Mouse (Mus musculus) heart, embryonic 16.5 days (tissue): ENCODE measurements around the gene Trim2. TPM values are rescaled to one million over a fixed set of nuclear protein-coding genes. Genes with fewer than 3 reads are reported as not detected.

Experiments used
- ATAC-seq: fragments of 200-750 bp; cut with Nextera tagmentation; replicated peaks from 2 replicates; pipeline ENCODE4 v1.8.0; 2017; ENCODE audit warnings: moderate number of reproducible peaks; ENCODE audit not compliant: insufficient read depth, low FRiP score; ENCODE audit errors: extremely low read depth
- H3K27ac ChIP-seq: fragments of 300-500 bp; sonication (generic); 2 replicates; pipeline ENCODE4 v1.5.1; 2014; ENCODE audit warnings: mild to moderate bottlenecking, low read length, control low read depth, moderate library complexity
- H3K27me3 ChIP-seq: fragments of 300-500 bp; sonication (generic); 2 replicates; pipeline ENCODE4 v1.6.1; 2014; ENCODE audit warnings: low read length, mixed read lengths; ENCODE audit not compliant: control insufficient read depth, insufficient read depth
- H3K36me3 ChIP-seq: fragments of 300-500 bp; sonication (generic); 2 replicates; pipeline ENCODE4 v1.6.1; 2014; ENCODE audit not compliant: control insufficient read depth, insufficient read depth
- H3K4me1 ChIP-seq: fragments of 300-500 bp; sonication (generic); 2 replicates; pipeline ENCODE4 v1.6.1; 2014; ENCODE audit warnings: low read length, mixed read lengths; ENCODE audit not compliant: control insufficient read depth, insufficient read depth
- H3K4me2 ChIP-seq: fragments of 300-500 bp; sonication (generic); 2 replicates; pipeline ENCODE4 v1.6.1; 2014; ENCODE audit warnings: low read depth, mild to moderate bottlenecking, control low read depth, low read length
- H3K4me3 ChIP-seq: fragments of 300-500 bp; sonication (generic); 2 replicates; pipeline ENCODE4 v1.5.1; 2014; ENCODE audit warnings: mild to moderate bottlenecking, control low read depth, low read length
- H3K9ac ChIP-seq: fragments of 300-500 bp; sonication (generic); 2 replicates; pipeline ENCODE4 v1.6.1; 2014; ENCODE audit warnings: low read length, control low read depth
- H3K9me3 ChIP-seq: fragments of 300-500 bp; sonication (generic); replicated peaks from 2 replicates; pipeline ENCODE4 v1.6.1; 2016; ENCODE audit warnings: low read length; ENCODE audit not compliant: control insufficient read depth
- WGBS: fragments of 180-500 bp; shearing (Covaris S2); extraction: QIAGEN DNeasy Blood & Tissue Kit; methylation state at CpG from one replicate; pipeline ENCODE4 v1.1.7; 2014; 5-methylcytosine and 5-hydroxymethylcytosine counted together
- polyA plus RNA-seq: library from polyadenylated mRNA; unstranded; fragments of >200 nt; fragmentation: Nextera tagmentation; extraction: Ambion mirVana; gene quantifications from 2 replicates; pipeline ENCODE4 v1.2.1, GENCODE M21; 2015

Gene Trim2
- polyA plus RNA-seq, 1 experiment from 2014 or later, result 8.7 TPM

DNA sequence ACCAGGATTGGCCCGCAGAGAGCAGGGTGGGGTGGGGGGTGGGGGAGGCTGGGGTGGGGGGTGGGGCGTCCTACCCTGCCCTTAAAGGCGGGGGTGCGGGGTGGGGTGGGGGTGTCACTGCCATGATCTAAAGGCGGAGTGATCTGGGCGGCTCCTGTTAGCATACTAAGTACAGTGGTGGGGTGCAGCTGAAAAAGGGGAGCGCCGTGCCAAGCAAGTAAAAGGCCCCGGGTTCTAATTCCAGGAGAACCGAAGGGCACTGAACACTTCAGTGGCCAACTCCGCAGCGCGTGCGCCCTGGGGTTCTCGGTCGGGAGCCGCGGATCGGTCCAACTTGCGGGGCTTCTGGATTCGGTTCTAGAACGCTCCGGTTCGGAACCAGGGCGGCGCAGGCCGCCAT, 151.5 kb downstream of the Trim2 start:
- no peaks in the 10 kb centered on the region for H3K27me3 ChIP-seq
- no peaks in the 10 kb centered on the region for H3K9me3 ChIP-seq
- peak overlapping the region; percentile 74 for H3K4me3 ChIP-seq
- H3K27ac ChIP-seq, result peak overlapping the region; percentile 61
- peak overlapping the region; percentile 100 for H3K4me2 ChIP-seq
- H3K4me1 ChIP-seq, result peaks cover 3% of the 10 kb centered on the region; the same call in 1 of the 2 replicates
- H3K9ac ChIP-seq, result peak overlapping the region; percentile 87
- 0% methylated on average over 27 of the region's 27 CpGs for WGBS
- H3K36me3 ChIP-seq, result no peaks in the 10 kb centered on the region; the same call in 1 of the 2 replicates
- peak; percentile 7; the same call in 1 of the 2 replicates for ATAC-seq

DNA sequence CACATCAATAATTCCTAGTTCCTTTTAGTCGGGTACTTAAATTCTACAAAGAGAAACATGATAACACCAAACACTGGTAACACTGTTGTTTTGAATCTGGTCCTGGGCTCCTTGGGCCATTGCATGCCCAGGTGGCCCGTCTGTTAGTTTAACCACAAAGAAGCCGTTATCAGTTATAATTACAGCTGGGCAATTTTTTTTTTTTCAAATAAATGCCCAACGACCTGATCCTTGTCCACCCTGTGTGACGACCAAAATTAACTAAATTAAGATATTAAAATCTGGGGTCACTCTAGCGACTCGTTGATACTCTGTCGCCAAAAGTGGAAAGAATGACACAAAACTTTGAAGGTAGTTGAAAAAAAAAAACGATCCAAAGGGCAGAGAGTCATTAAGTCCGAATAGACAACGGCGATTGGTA, 151.9 kb downstream of the Trim2 start:
- H3K27me3 ChIP-seq, result no peaks in the 10 kb centered on the region
- no peak overlapping the region for H3K9ac ChIP-seq
- H3K9me3 ChIP-seq, result no peaks in the 10 kb centered on the region
- 21% methylated on average over 12 of the region's 12 CpGs for WGBS
- H3K4me1 ChIP-seq, result peaks cover 3% of the 10 kb centered on the region; the same call in 1 of the 2 replicates
- H3K4me2 ChIP-seq, result peak overlapping the region; percentile 100
- H3K27ac ChIP-seq, result no peak overlapping the region
- no peak for ATAC-seq
- no peaks in the 10 kb centered on the region for H3K36me3 ChIP-seq
- peak overlapping the region; percentile 74 for H3K4me3 ChIP-seq

DNA sequence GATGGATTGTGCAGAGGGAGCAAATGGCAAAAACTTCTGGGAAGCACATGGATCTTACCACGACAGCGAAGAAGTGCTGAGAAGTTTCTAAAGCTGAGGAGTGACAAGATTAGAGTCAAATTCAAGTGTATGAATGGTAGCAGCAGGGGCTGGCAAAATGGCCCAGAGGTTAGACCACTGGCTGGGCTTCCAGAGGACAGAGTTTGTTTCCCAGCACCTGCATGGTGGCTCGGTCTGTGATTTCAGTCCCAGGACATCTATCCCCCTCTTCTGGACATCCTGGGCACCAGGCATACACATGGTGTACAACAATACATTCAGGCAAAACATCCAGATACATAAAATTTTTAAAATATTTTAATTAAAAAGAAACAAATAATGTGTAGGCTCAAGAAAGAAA, 156.8 kb downstream of the Trim2 start:
- Histone ChIP-seq H3K27me3 (no peaks in the 10 kb centered on the region), H3K4me1 (no peaks in the 10 kb centered on the region), H3K9ac (no peak overlapping the region), H3K4me2 (no peak overlapping the region), H3K27ac (no peak overlapping the region), H3K9me3 (no peaks in the 10 kb centered on the region), H3K4me3 (no peak overlapping the region), H3K36me3 (no peaks in the 10 kb centered on the region)
- ATAC-seq, result no peak
- 100% methylated on average over 3 of the region's 3 CpGs for WGBS

DNA sequence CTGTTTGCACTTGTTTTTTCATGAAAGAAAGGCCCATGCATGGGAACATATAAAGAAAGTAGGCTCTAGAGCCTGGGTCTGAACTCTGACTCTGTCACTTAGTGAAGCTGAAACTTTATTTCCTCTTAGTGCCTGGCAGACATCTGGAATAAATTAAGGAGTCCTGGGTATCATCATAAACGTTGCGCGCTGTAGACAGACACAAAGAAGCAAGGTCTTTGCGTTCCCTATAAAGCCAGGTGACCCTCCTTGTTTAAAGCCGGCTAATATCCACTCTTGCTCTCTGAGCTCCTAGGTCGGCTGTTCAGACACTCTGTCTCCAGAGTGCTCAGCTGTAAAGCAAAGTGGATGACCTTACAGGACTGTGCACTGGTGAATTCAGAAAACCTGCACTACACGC, 165.7 kb downstream of the Trim2 start:
- WGBS, result 58% methylated on average over 7 of the region's 7 CpGs
- no peak for ATAC-seq
- Histone ChIP-seq H3K4me2 (no peak overlapping the region), H3K27me3 (no peaks in the 10 kb centered on the region), H3K9ac (no peak overlapping the region), H3K4me3 (no peak overlapping the region), H3K4me1 (no peaks in the 10 kb centered on the region), H3K36me3 (no peaks in the 10 kb centered on the region), H3K9me3 (no peaks in the 10 kb centered on the region), H3K27ac (no peak overlapping the region)

DNA sequence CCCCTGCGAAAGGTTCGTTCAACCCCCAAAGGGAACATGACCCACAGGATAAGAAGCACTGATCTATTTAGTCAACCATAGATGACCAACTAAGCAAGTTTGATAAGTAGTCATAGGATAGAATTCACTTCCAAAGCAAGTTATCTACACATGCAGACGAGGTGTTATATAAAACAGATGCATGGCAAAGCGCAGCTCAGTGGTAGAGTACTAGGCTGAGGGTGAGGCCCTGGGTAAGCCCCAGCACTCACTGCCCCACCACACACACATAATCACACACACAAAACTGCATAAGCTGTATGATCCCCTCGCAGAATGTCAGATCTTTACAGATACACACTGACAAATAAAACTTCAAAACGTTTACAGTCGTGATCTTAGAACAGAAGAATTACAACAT, 170.2 kb downstream of the Trim2 start:
- 74% methylated on average over 7 of the region's 7 CpGs for WGBS
- no peaks in the 10 kb centered on the region for H3K27me3 ChIP-seq
- no peaks in the 10 kb centered on the region for H3K9me3 ChIP-seq
- no peak overlapping the region for H3K27ac ChIP-seq
- no peak for ATAC-seq
- H3K4me3 ChIP-seq, result no peak overlapping the region
- H3K4me1 ChIP-seq, result peaks cover 2% of the 10 kb centered on the region; the same call in 1 of the 2 replicates
- no peaks in the 10 kb centered on the region for H3K36me3 ChIP-seq
- H3K9ac ChIP-seq, result no peak overlapping the region
- no peak overlapping the region for H3K4me2 ChIP-seq

DNA sequence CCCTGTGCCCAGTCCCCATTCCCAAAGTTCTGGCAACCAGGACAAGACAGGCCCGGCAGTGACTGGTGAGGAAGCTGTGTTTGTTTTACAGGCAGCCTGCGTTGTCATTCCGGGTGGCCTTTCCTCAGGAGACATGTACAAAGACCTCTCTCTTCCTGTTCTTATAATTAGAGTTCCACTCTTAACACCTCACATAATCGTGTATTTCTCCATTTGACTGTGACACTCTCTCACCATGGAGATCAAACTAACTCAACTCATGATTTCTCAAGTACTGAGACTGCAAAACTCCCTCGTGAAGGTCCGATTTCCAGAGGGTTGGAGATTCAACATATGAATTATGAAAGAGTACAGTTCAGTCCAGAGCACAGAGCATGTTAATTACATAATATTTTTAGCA, 170.7 kb downstream of the Trim2 start:
- Histone ChIP-seq H3K27me3 (no peaks in the 10 kb centered on the region), H3K36me3 (no peaks in the 10 kb centered on the region), H3K4me1 (peaks cover 2% of the 10 kb centered on the region; the same call in 1 of the 2 replicates), H3K4me2 (peak overlapping the region; percentile 13; the same call in 1 of the 2 replicates), H3K4me3 (no peak overlapping the region), H3K27ac (no peak overlapping the region), H3K9me3 (no peaks in the 10 kb centered on the region), H3K9ac (no peak overlapping the region)
- ATAC-seq, result no peak
- WGBS, result 52% methylated on average over 6 of the region's 6 CpGs

DNA sequence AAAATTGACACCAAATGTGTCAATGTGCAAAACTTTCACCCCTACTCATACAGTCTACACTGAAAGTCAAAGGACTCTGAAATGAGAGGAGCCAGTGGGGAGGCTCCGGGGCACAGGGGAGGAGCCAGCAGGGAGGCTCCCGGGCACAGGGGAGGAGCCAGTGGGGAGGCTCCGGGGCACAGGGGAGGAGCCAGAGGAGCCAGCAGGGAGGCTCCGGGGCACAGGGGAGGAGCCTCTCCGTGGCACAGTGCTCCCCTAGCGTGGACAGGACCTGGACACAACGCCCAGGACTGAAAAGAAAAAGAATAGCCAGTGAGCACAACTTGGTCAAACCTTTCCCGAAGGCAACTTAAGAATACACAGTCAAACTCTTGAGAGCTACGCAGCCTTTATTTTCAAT, 171.3 kb downstream of the Trim2 start:
- H3K36me3 ChIP-seq, result no peaks in the 10 kb centered on the region
- H3K27ac ChIP-seq, result no peak overlapping the region
- no peaks in the 10 kb centered on the region for H3K9me3 ChIP-seq
- peak overlapping the region; percentile 13; the same call in 1 of the 2 replicates for H3K4me2 ChIP-seq
- WGBS, result 29% methylated on average over 9 of the region's 9 CpGs
- no peak overlapping the region for H3K4me3 ChIP-seq
- peak; percentile 79 for ATAC-seq
- no peaks in the 10 kb centered on the region for H3K27me3 ChIP-seq
- no peak overlapping the region for H3K9ac ChIP-seq
- peaks cover 2% of the 10 kb centered on the region; the same call in 1 of the 2 replicates for H3K4me1 ChIP-seq

DNA sequence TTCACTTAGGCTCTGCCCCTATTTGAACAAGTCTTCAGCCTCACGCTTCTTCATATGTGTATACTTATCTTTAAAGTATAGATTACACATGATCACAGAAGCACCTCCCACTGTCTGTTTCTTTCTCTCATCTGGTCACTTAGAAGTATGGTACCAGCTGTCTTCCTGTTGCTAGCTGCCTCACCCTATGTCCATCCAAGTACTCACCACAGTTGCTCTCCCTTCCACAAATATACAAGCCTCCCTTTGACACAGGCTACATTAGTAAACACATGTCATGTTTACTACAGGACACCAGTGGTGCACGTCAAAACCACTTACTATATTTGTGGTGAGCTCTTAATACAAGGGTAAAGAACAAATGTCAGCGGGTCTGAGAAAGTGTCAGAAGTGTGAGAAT, 175.3 kb downstream of the Trim2 start:
- no peaks in the 10 kb centered on the region for H3K36me3 ChIP-seq
- no peaks in the 10 kb centered on the region for H3K27me3 ChIP-seq
- H3K9me3 ChIP-seq, result no peaks in the 10 kb centered on the region
- H3K4me1 ChIP-seq, result peaks cover 2% of the 10 kb centered on the region; the same call in 1 of the 2 replicates
- no peak overlapping the region for H3K27ac ChIP-seq
- no peak overlapping the region for H3K9ac ChIP-seq
- no peak overlapping the region for H3K4me3 ChIP-seq
- H3K4me2 ChIP-seq, result no peak overlapping the region
- ATAC-seq, result no peak
- WGBS, result 78% methylated on average over 3 of the region's 3 CpGs

DNA sequence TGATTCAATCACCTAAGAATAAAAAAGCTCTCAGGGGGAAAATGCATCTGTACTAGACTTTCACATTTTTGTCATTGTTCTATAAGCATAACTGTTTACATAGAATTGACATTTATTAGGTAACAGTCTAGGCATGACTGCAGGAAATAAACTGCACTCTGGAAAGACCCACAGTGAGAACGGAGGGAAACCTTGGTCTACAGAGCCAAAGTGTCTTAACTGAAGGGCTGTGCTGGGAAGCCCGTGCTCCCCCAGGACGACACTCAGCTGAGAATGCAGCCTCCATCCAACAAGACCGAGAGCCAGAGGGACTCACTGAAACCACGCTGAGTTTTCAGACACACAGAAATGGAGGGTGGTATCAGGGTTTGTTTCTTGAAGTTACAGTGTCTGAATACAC, 175.9 kb downstream of the Trim2 start:
- H3K4me1 ChIP-seq, result peaks cover 3% of the 10 kb centered on the region; the same call in 1 of the 2 replicates
- no peak overlapping the region for H3K4me2 ChIP-seq
- H3K9me3 ChIP-seq, result no peaks in the 10 kb centered on the region
- no peaks in the 10 kb centered on the region for H3K27me3 ChIP-seq
- H3K36me3 ChIP-seq, result no peaks in the 10 kb centered on the region
- no peak overlapping the region for H3K27ac ChIP-seq
- WGBS, result 61% methylated on average over 5 of the region's 5 CpGs
- ATAC-seq, result no peak
- H3K4me3 ChIP-seq, result no peak overlapping the region
- H3K9ac ChIP-seq, result no peak overlapping the region
